Mouse (Mus musculus): Measurements from ENCODE around the gene Lrp4. TPM values are rescaled to one million over a fixed set of nuclear protein-coding genes. Genes with fewer than 3 reads are reported as not detected.
A peak's percentile ranks its signal among the peaks of the same experiment; 100 is the strongest.

Gene Lrp4
- polyA plus RNA-seq, 1 experiment from 2014 or later: 4.6 TPM

- Histone ChIP-seq H3K4me1 (no peaks in the 10 kb centered on the region; the same call in 1 of the 2 replicates), H3K27me3 (ENCODE audit: insufficient read depth, poor library complexity, severe bottlenecking) (no peaks in the 10 kb centered on the region), H3K9me3 (no peaks in the 10 kb centered on the region), H3K4me3 (peak within 1 kb of the TSS; percentile 99), H3K27ac (peak within 1 kb of the TSS; percentile 100), H3K36me3 (peaks cover 21% of the 10 kb centered on the region)
- peak; percentile 98 for DNase-seq (ENCODE audit: low spot score)
- WGBS: under 1% methylated on average over 64 of the region's 64 CpGs
Observed at GRCm38 (mm10) chr2:91526294-91527146, 69.2 kb downstream of the Lrp4 start, which contains the start of gene Ckap5. Gene Ckap5 (plus strand): TSS chr2:91526762.

GRCm38 (mm10) chr2:91527147-91527486, 69.8 kb downstream of the Lrp4 start:
- Histone ChIP-seq H3K4me3 (peak overlapping the region; percentile 99), H3K27ac (peak overlapping the region; percentile 100), H3K36me3 (peaks cover 21% of the 10 kb centered on the region), H3K9me3 (no peaks in the 10 kb centered on the region), H3K27me3 (ENCODE audit: insufficient read depth, poor library complexity, severe bottlenecking) (no peaks in the 10 kb centered on the region), H3K4me1 (peaks cover 3% of the 10 kb centered on the region)
- 0% methylated on average over 15 of the region's 15 CpGs for WGBS
- no peak for DNase-seq (ENCODE audit: low spot score)

GRCm38 (mm10) chr2:91537588-91538205, 80.4 kb downstream of the Lrp4 start:
- Histone ChIP-seq H3K27me3 (ENCODE audit: insufficient read depth, poor library complexity, severe bottlenecking) (no peaks in the 10 kb centered on the region), H3K4me3 (peak overlapping the region; percentile 56), H3K27ac (peak overlapping the region; percentile 67), H3K36me3 (peaks cover 4% of the 10 kb centered on the region), H3K4me1 (peaks cover 14% of the 10 kb centered on the region), H3K9me3 (no peaks in the 10 kb centered on the region)
- DNase-seq (ENCODE audit: low spot score): peak; percentile 96
- WGBS: 3% methylated on average over 17 of the region's 17 CpGs

Other genes starting within 250 kb of the Lrp4 start
- gene Ddb2, start 220.5 kb upstream of the Lrp4 start, polyA plus RNA-seq (2016; fragmentation: Nextera tagmentation; extraction: Ambion mirVana): 7.3 and 9.4 TPM in 2 replicates
- 26.0 and 27.4 TPM in 2 replicates for gene Pacsin3, start 201.6 kb upstream of the Lrp4 start, polyA plus RNA-seq (2016; fragmentation: Nextera tagmentation; extraction: Ambion mirVana)
- 82.3 and 85.7 TPM in 2 replicates for gene Arfgap2, start 192.5 kb upstream of the Lrp4 start, polyA plus RNA-seq (2016; fragmentation: Nextera tagmentation; extraction: Ambion mirVana)
- 43.2 and 50.1 TPM in 2 replicates for gene 1110051M20Rik, start 12.8 kb upstream of the Lrp4 start, polyA plus RNA-seq (2016; fragmentation: Nextera tagmentation; extraction: Ambion mirVana)
- 77.2 and 82.6 TPM in 2 replicates for gene Ckap5, start 69.3 kb downstream of the Lrp4 start, polyA plus RNA-seq (2016; fragmentation: Nextera tagmentation; extraction: Ambion mirVana)
- gene F2, start 178.9 kb downstream of the Lrp4 start, polyA plus RNA-seq (2016; fragmentation: Nextera tagmentation; extraction: Ambion mirVana): 0.73 and 15.9 TPM in 2 replicates
- 7.4 and 10.4 TPM in 2 replicates for gene Zfp408, start 192.3 kb downstream of the Lrp4 start, polyA plus RNA-seq (2016; fragmentation: Nextera tagmentation; extraction: Ambion mirVana)
- gene Arhgap1, start 192.3 kb downstream of the Lrp4 start, polyA plus RNA-seq (2016; fragmentation: Nextera tagmentation; extraction: Ambion mirVana): 212 and 229 TPM in 2 replicates

All from heart, embryonic 10.5 days (tissue).